Mouse (Mus musculus) right cerebral cortex, postnatal 14 days (tissue): Measurements from ENCODE around the gene Sumf2.

Source experiments
- DNase-seq: peaks from one replicate; pipeline ENCODE4 v3.0.0; 2022

Gene Sumf2

GRCm38 (mm10) chr5:129908242-129908965 is 61.6 kb downstream of the Sumf2 start, which contains the start of gene Nupr1l:
TSS of gene Nupr1l (plus strand) at chr5:129908540.
- DNase-seq: peak; percentile 90

DNA sequence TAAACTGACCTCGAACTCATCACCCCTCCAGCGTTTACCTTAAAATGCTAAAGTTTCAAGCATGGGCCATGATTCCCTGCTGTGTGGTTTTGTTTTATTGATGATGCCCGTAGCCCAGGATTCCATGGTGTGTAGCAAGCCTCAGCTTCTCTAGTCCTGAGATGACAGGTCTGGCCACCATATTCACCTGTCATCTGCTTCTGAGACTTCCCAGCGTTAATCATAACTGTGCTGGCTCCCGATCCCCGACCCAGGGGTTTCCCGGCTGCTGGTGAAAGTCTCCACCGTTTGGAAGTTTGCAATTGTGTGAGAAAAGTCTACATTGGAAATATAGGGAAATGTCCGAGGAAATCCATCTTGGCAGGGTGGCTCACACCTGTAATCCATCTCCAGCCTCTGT is 62.4 kb downstream of the Sumf2 start:
- no peak for DNase-seq

DNA sequence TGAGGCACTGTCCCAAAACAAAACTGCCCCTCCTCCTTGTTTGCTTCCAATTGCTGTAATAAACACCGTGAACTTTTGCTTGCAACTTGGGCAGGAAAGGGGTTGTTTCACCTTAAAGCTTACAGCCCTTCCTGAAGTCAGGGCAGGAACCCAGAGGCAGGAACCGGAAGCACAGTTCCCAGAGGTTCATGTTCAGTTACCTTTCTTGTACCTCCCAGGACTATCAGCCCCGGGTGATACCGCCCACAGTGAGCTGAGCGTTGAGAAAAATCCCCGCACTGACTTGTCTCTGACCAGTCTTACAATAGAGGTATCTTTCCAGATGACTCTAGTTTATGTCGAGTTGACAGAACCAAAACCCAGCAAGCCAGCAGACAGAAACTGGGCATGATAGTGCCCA is 62.8 kb downstream of the Sumf2 start:
- no peak for DNase-seq
